Mouse (Mus musculus) small intestine, adult 2 months (tissue): ENCODE measurements at regions not wholly inside any gene's neighbourhood (a gene's known extent, or its start where the extent isn't known, plus 50 kb on each side); places are given as distances from the start of the nearest gene placed in this dataset.

Experiments used
- CTCF ChIP-seq: fragments of 200-500 bp; IDR thresholded peaks from 2 replicates; pipeline ENCODE4 v1.5.1; 2012; ENCODE audit warnings: low read depth, mild to moderate bottlenecking, control low read depth, inconsistent platforms, low read length, moderate library complexity, mixed read lengths; ENCODE audit not compliant: insufficient replicate concordance, insufficient read length; ENCODE audit errors: extremely low read depth
- POLR2A ChIP-seq: fragments of 200-500 bp; IDR thresholded peaks from 2 replicates; pipeline ENCODE4 v1.6.1; 2012; ENCODE audit warnings: low read depth, mild to moderate bottlenecking, control low read depth, inconsistent platforms, low read length, moderate library complexity

GRCm38 (mm10) chr2:45182876-45183275 lies 65.7 kb upstream of the Zeb2 start:
- TF ChIP-seq POLR2A: no peak
- no peak for TF ChIP-seq CTCF
